Mouse (Mus musculus) megakaryocyte, embryonic 14.5 days (primary cell): ENCODE data around the gene Npcd. TPM values are rescaled to one million over a fixed set of nuclear protein-coding genes. Genes with fewer than 3 reads are reported as not detected.

Experiments used
- H3K27me3 ChIP-seq: replicated peaks from 2 replicates; pipeline ENCODE3; 2012; ENCODE audit warnings: inconsistent platforms
- H3K36me3 ChIP-seq: replicated peaks from 2 replicates; pipeline ENCODE3; 2012; ENCODE audit warnings: low read length, inconsistent platforms, mixed read lengths
- H3K4me1 ChIP-seq: 2 replicates; pipeline ENCODE4 v1.6.1; 2012; ENCODE audit warnings: inconsistent platforms
- H3K4me3 ChIP-seq: replicated peaks from 2 replicates; pipeline ENCODE3; 2012; ENCODE audit warnings: moderate library complexity, mild to moderate bottlenecking, inconsistent platforms
- H3K9me3 ChIP-seq: 2 replicates; pipeline ENCODE4 v1.6.1; 2012; ENCODE audit warnings: inconsistent platforms
- FLI1 ChIP-seq: IDR thresholded peaks from 2 replicates; pipeline ENCODE4 v1.6.1; 2012; ENCODE audit warnings: low read length, inconsistent platforms, mixed read lengths
- GATA1 ChIP-seq: IDR thresholded peaks from 3 replicates; pipeline ENCODE4 v1.6.1; 2012; ENCODE audit warnings: mixed read lengths, low read length, inconsistent platforms, borderline replicate concordance
- polyA plus RNA-seq: library from polyadenylated mRNA; stranded (reverse); fragments of >175 nt; gene quantifications from 2 replicates; pipeline ENCODE4 v1.2.3, GENCODE M21; 2012; ENCODE audit warnings: low replicate concordance; ENCODE audit not compliant: insufficient read depth

Gene Npcd
- polyA plus RNA-seq, 1 experiment: 0.09 TPM

DNA sequence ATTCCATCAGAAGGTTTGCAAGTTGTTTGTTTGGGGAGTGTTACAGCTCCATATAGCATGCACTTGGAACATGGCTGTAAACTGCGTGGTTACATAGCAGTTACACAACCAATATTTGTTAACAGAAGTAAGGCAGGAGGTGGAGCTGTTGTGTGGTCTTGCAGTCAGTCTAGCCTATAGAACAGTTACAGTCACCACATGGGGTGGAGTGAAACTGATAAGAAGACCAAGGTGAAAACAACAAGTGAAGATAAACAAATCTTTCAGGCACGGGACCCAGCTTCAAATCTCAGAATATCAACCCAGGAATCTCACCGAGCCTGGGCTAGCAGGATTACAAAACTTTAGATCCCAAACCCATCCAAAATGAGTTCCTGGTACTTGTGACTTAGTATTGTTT, 93.3 kb downstream of the Npcd start:
- H3K9me3 ChIP-seq: no peaks in the 10 kb centered on the region
- peaks cover 57% of the 10 kb centered on the region for H3K4me1 ChIP-seq
- TF ChIP-seq FLI1: no peak
- TF ChIP-seq GATA1: no peak
- H3K4me3 ChIP-seq: peak overlapping the region; percentile 97
- H3K27me3 ChIP-seq: no peaks in the 10 kb centered on the region
- H3K36me3 ChIP-seq: peaks cover 67% of the 10 kb centered on the region

Other genes with a start within 250 kb of the Npcd start
- gene Dmc1, start 229.1 kb downstream of the Npcd start, polyA plus RNA-seq: not detected in 2 replicates
- gene Fam227a, start 175.3 kb downstream of the Npcd start, polyA plus RNA-seq: 0.38 and 2.9 TPM in 2 replicates
- gene Cby1, start 175.0 kb downstream of the Npcd start, polyA plus RNA-seq: 122 and 127 TPM in 2 replicates
- gene Tomm22, start 163.4 kb downstream of the Npcd start, polyA plus RNA-seq: 60.9 and 120 TPM in 2 replicates
- 5.4 and 16.7 TPM in 2 replicates for gene Josd1, start 146.3 kb downstream of the Npcd start, polyA plus RNA-seq
- 42.4 and 70.4 TPM in 2 replicates for gene Gtpbp1, start 143.4 kb downstream of the Npcd start, polyA plus RNA-seq
- gene Sun2, start 91.7 kb downstream of the Npcd start, polyA plus RNA-seq: 27.2 and 34.9 TPM in 2 replicates
- 23.4 and 30.0 TPM in 2 replicates for gene Dnal4, start 56.4 kb downstream of the Npcd start, polyA plus RNA-seq
- gene Nptxr, start 29.5 kb downstream of the Npcd start, polyA plus RNA-seq: 0.03 TPM in 1 of 2 replicates, not detected in the other
- 17.1 and 24.0 TPM in 2 replicates for gene Cbx6, start 451 bp upstream of the Npcd start, polyA plus RNA-seq
- 0.81 and 1.1 TPM in 2 replicates for gene Apobec3, start 57.4 kb upstream of the Npcd start, polyA plus RNA-seq
- 2.2 and 5.7 TPM in 2 replicates for gene Cbx7, start 136.9 kb upstream of the Npcd start, polyA plus RNA-seq
- gene Pdgfb, start 180.7 kb upstream of the Npcd start, polyA plus RNA-seq: 107 and 125 TPM in 2 replicates